Mouse (Mus musculus) hindbrain, embryonic 13.5 days (tissue): Measurements from ENCODE around the gene 1110051M20Rik. TPM values are rescaled to one million over a fixed set of nuclear protein-coding genes. Genes with fewer than 3 reads are reported as not detected.
A peak's percentile ranks its signal among the peaks of the same experiment; 100 is the strongest.

Experiments
- ATAC-seq: fragments of 200-750 bp; cut with Nextera tagmentation; 2 replicates; pipeline ENCODE4 v1.8.0; 2017; ENCODE audit warnings: moderate TSS enrichment; ENCODE audit not compliant: low FRiP score
- H3K27ac ChIP-seq: fragments of 300-500 bp; sonication (generic); 2 replicates; pipeline ENCODE4 v1.5.1; 2015; ENCODE audit warnings: inconsistent platforms, mild to moderate bottlenecking, moderate library complexity
- H3K27me3 ChIP-seq: fragments of 300-500 bp; sonication (generic); 2 replicates; pipeline ENCODE4 v1.6.1; 2015; ENCODE audit warnings: mild to moderate bottlenecking, inconsistent platforms
- H3K36me3 ChIP-seq: fragments of 300-500 bp; sonication (generic); 2 replicates; pipeline ENCODE4 v1.6.1; 2015; ENCODE audit warnings: mild to moderate bottlenecking, inconsistent platforms
- H3K4me1 ChIP-seq: fragments of 300-500 bp; sonication (generic); replicated peaks from 2 replicates; pipeline ENCODE4 v1.6.1; 2015; ENCODE audit warnings: inconsistent platforms
- H3K4me2 ChIP-seq: fragments of 300-500 bp; sonication (generic); 2 replicates; pipeline ENCODE4 v1.6.1; 2015; ENCODE audit warnings: inconsistent platforms, mild to moderate bottlenecking, moderate library complexity
- H3K4me3 ChIP-seq: fragments of 300-500 bp; sonication (generic); 2 replicates; pipeline ENCODE4 v1.5.1; 2015; ENCODE audit warnings: mild to moderate bottlenecking, inconsistent platforms
- H3K9ac ChIP-seq: fragments of 300-500 bp; sonication (generic); 2 replicates; pipeline ENCODE4 v1.6.1; 2015; ENCODE audit warnings: mild to moderate bottlenecking, inconsistent platforms
- H3K9me3 ChIP-seq: fragments of 300-500 bp; sonication (generic); 2 replicates; pipeline ENCODE4 v1.6.1; 2016; ENCODE audit warnings: inconsistent platforms
- WGBS: fragments of 180-500 bp; shearing (Covaris S2); methylation state at CpG from one replicate; pipeline ENCODE4 v1.1.7; 2015; 5-methylcytosine and 5-hydroxymethylcytosine counted together
- polyA plus RNA-seq: library from polyadenylated mRNA; unstranded; fragments of >200 nt; fragmentation: Nextera tagmentation; extraction: Ambion mirVana; gene quantifications from 2 replicates; pipeline ENCODE4 v1.2.1, GENCODE M21; 2015

Gene 1110051M20Rik
- polyA plus RNA-seq, 1 experiment from 2014 or later, result 147 TPM

- H3K4me1 ChIP-seq, result peaks cover 11% of the 10 kb centered on the region
- H3K27ac ChIP-seq, result no peak overlapping the region
- no peak for ATAC-seq
- no peak overlapping the region for H3K4me2 ChIP-seq
- no peak overlapping the region for H3K4me3 ChIP-seq
- H3K9ac ChIP-seq, result no peak overlapping the region
- H3K27me3 ChIP-seq, result no peaks in the 10 kb centered on the region
- peaks cover 8% of the 10 kb centered on the region for H3K36me3 ChIP-seq
- H3K9me3 ChIP-seq, result no peaks in the 10 kb centered on the region
- WGBS, result 60% methylated on average over 5 of the region's 5 CpGs
Measured at GRCm38 (mm10) chr2:91308680-91309079, 135.8 kb downstream of the 1110051M20Rik start.

- Histone ChIP-seq H3K9me3 (no peaks in the 10 kb centered on the region), H3K36me3 (peaks cover 11% of the 10 kb centered on the region), H3K4me2 (no peak overlapping the region), H3K27me3 (no peaks in the 10 kb centered on the region), H3K4me1 (no peaks in the 10 kb centered on the region; the same call in none of the 2 replicates), H3K9ac (no peak overlapping the region), H3K27ac (no peak overlapping the region), H3K4me3 (no peak overlapping the region)
- ATAC-seq, result no peak
Measured at GRCm38 (mm10) chr2:91306589-91306988, 137.9 kb downstream of the 1110051M20Rik start.

GRCm38 (mm10) chr2:91305926-91306325 lies 138.6 kb downstream of the 1110051M20Rik start:
- WGBS, result 92% methylated on average over 9 of the region's 9 CpGs
- no peaks in the 10 kb centered on the region; the same call in none of the 2 replicates for H3K4me1 ChIP-seq
- ATAC-seq, result no peak
- H3K36me3 ChIP-seq, result peaks cover 11% of the 10 kb centered on the region
- no peak overlapping the region for H3K9ac ChIP-seq
- H3K9me3 ChIP-seq, result no peaks in the 10 kb centered on the region
- no peak overlapping the region for H3K4me3 ChIP-seq
- no peak overlapping the region for H3K27ac ChIP-seq
- no peaks in the 10 kb centered on the region for H3K27me3 ChIP-seq
- H3K4me2 ChIP-seq, result no peak overlapping the region

- WGBS, result 71% methylated on average over 3 of the region's 3 CpGs
- Histone ChIP-seq H3K4me2 (no peak overlapping the region), H3K27ac (no peak overlapping the region), H3K9me3 (no peaks in the 10 kb centered on the region), H3K4me3 (no peak overlapping the region), H3K4me1 (no peaks in the 10 kb centered on the region; the same call in 1 of the 2 replicates), H3K36me3 (peaks cover 11% of the 10 kb centered on the region), H3K9ac (no peak overlapping the region), H3K27me3 (no peaks in the 10 kb centered on the region)
- ATAC-seq, result no peak
Measured at GRCm38 (mm10) chr2:91302845-91303244, 141.7 kb downstream of the 1110051M20Rik start.

GRCm38 (mm10) chr2:91301836-91302235 lies 142.7 kb downstream of the 1110051M20Rik start:
- H3K4me2 ChIP-seq, result no peak overlapping the region
- H3K36me3 ChIP-seq, result peaks cover 11% of the 10 kb centered on the region
- no peak for ATAC-seq
- WGBS, result 82% methylated on average over 2 of the region's 2 CpGs
- H3K4me3 ChIP-seq, result no peak overlapping the region
- H3K9ac ChIP-seq, result no peak overlapping the region
- no peaks in the 10 kb centered on the region for H3K27me3 ChIP-seq
- H3K27ac ChIP-seq, result no peak overlapping the region
- H3K4me1 ChIP-seq, result no peaks in the 10 kb centered on the region
- no peaks in the 10 kb centered on the region for H3K9me3 ChIP-seq

GRCm38 (mm10) chr2:91300784-91301183 lies 143.7 kb downstream of the 1110051M20Rik start:
- Histone ChIP-seq H3K4me2 (no peak overlapping the region), H3K9me3 (no peaks in the 10 kb centered on the region), H3K9ac (no peak overlapping the region), H3K36me3 (peaks cover 11% of the 10 kb centered on the region), H3K4me3 (no peak overlapping the region), H3K27me3 (no peaks in the 10 kb centered on the region), H3K27ac (no peak overlapping the region), H3K4me1 (no peaks in the 10 kb centered on the region)
- ATAC-seq, result no peak
- 90% methylated on average over 2 of the region's 2 CpGs for whole genome bisulfite sequencing

GRCm38 (mm10) chr2:91299156-91299555 lies 145.3 kb downstream of the 1110051M20Rik start:
- H3K27me3 ChIP-seq, result no peaks in the 10 kb centered on the region
- H3K9ac ChIP-seq, result no peak overlapping the region
- no peak overlapping the region for H3K4me2 ChIP-seq
- no peak for ATAC-seq
- no peaks in the 10 kb centered on the region for H3K4me1 ChIP-seq
- H3K4me3 ChIP-seq, result no peak overlapping the region
- no peak overlapping the region for H3K27ac ChIP-seq
- 72% methylated on average over 3 of the region's 3 CpGs for WGBS
- no peaks in the 10 kb centered on the region for H3K9me3 ChIP-seq
- H3K36me3 ChIP-seq, result peaks cover 5% of the 10 kb centered on the region; the same call in 1 of the 2 replicates

GRCm38 (mm10) chr2:91295895-91296294 lies 148.6 kb downstream of the 1110051M20Rik start:
- H3K9me3 ChIP-seq, result no peaks in the 10 kb centered on the region
- H3K9ac ChIP-seq, result no peak overlapping the region
- no peak overlapping the region for H3K4me3 ChIP-seq
- no peak for ATAC-seq
- WGBS, result 94% methylated on average over 5 of the region's 5 CpGs
- H3K27me3 ChIP-seq, result no peaks in the 10 kb centered on the region
- peaks cover 7% of the 10 kb centered on the region; the same call in 1 of the 2 replicates for H3K4me1 ChIP-seq
- no peak overlapping the region for H3K4me2 ChIP-seq
- H3K27ac ChIP-seq, result no peak overlapping the region
- no peaks in the 10 kb centered on the region; the same call in 1 of the 2 replicates for H3K36me3 ChIP-seq

GRCm38 (mm10) chr2:91294226-91294625 lies 150.3 kb downstream of the 1110051M20Rik start:
- Histone ChIP-seq H3K4me2 (no peak overlapping the region), H3K9me3 (no peaks in the 10 kb centered on the region), H3K9ac (no peak overlapping the region), H3K36me3 (no peaks in the 10 kb centered on the region; the same call in 1 of the 2 replicates), H3K4me3 (no peak overlapping the region), H3K27me3 (no peaks in the 10 kb centered on the region), H3K4me1 (peaks cover 7% of the 10 kb centered on the region; the same call in 1 of the 2 replicates), H3K27ac (no peak overlapping the region)
- no peak for ATAC-seq
- WGBS, result 90% methylated on average over 3 of the region's 3 CpGs

- Histone ChIP-seq H3K36me3 (peaks cover 11% of the 10 kb centered on the region), H3K4me2 (no peak overlapping the region), H3K27me3 (no peaks in the 10 kb centered on the region), H3K4me1 (peaks cover 7% of the 10 kb centered on the region; the same call in 1 of the 2 replicates), H3K27ac (no peak overlapping the region), H3K9ac (no peak overlapping the region), H3K4me3 (no peak overlapping the region), H3K9me3 (no peaks in the 10 kb centered on the region)
- 77% methylated on average over 12 of the region's 12 CpGs for WGBS
- ATAC-seq, result no peak
Measured at GRCm38 (mm10) chr2:91291197-91292007, 153.1 kb downstream of the 1110051M20Rik start.

GRCm38 (mm10) chr2:91287563-91287962 lies 156.9 kb downstream of the 1110051M20Rik start:
- peaks cover 11% of the 10 kb centered on the region for H3K36me3 ChIP-seq
- ATAC-seq, result no peak
- H3K9ac ChIP-seq, result no peak overlapping the region
- H3K4me2 ChIP-seq, result no peak overlapping the region
- 75% methylated on average over 6 of the region's 6 CpGs for WGBS
- H3K4me1 ChIP-seq, result peaks cover 16% of the 10 kb centered on the region
- H3K4me3 ChIP-seq, result no peak overlapping the region
- H3K9me3 ChIP-seq, result no peaks in the 10 kb centered on the region
- H3K27me3 ChIP-seq, result no peaks in the 10 kb centered on the region
- H3K27ac ChIP-seq, result no peak overlapping the region

- no peaks in the 10 kb centered on the region for H3K9me3 ChIP-seq
- peaks cover 18% of the 10 kb centered on the region for H3K36me3 ChIP-seq
- peaks cover 13% of the 10 kb centered on the region for H3K4me1 ChIP-seq
- no peak overlapping the region for H3K4me2 ChIP-seq
- H3K9ac ChIP-seq, result no peak overlapping the region; the same call in 1 of the 2 replicates
- no peaks in the 10 kb centered on the region for H3K27me3 ChIP-seq
- ATAC-seq, result peak; percentile 65; the same call in 1 of the 2 replicates
- WGBS, result 14% methylated on average over 7 of the region's 7 CpGs
- no peak overlapping the region for H3K4me3 ChIP-seq
- no peak overlapping the region for H3K27ac ChIP-seq
Measured at GRCm38 (mm10) chr2:91285885-91286505, 158.5 kb downstream of the 1110051M20Rik start.
